Mouse (Mus musculus) urinary bladder, postnatal 10 days (tissue): ENCODE measurements around the gene Zfp74.

Source experiments
- DNase-seq: peaks from one replicate; pipeline ENCODE4 v3.0.0; 2022; ENCODE audit warnings: low spot score

Zfp74 gene

GRCm38 (mm10) chr7:29944201-29944600 lies 9.7 kb downstream of the Zfp74 start:
- DNase-seq = no peak

- no peak for DNase-seq
Measured at GRCm38 (mm10) chr7:29943720-29944119, 10.2 kb downstream of the Zfp74 start.

- DNase-seq = no peak
Measured at GRCm38 (mm10) chr7:29942740-29943139, 11.1 kb downstream of the Zfp74 start.

- DNase-seq = no peak
Measured at GRCm38 (mm10) chr7:29941027-29941426, 12.9 kb downstream of the Zfp74 start.

GRCm38 (mm10) chr7:29938856-29939255 lies 15.0 kb downstream of the Zfp74 start:
- no peak for DNase-seq

- no peak for DNase-seq
Measured at GRCm38 (mm10) chr7:29922780-29923179, 31.1 kb downstream of the Zfp74 start.

- DNase-seq = no peak
Measured at GRCm38 (mm10) chr7:29921439-29922093, 32.3 kb downstream of the Zfp74 start.

- no peak for DNase-seq
Measured at GRCm38 (mm10) chr7:29918062-29918453, 35.8 kb downstream of the Zfp74 start.

- no peak for DNase-seq
Measured at GRCm38 (mm10) chr7:29917371-29918061, 36.4 kb downstream of the Zfp74 start.

- no peak for DNase-seq
Measured at GRCm38 (mm10) chr7:29912172-29912571, 41.7 kb downstream of the Zfp74 start.

GRCm38 (mm10) chr7:29910252-29910651 lies 43.6 kb downstream of the Zfp74 start:
- no peak for DNase-seq

GRCm38 (mm10) chr7:29908130-29908950 lies 45.5 kb downstream of the Zfp74 start, which contains the start of gene Zfp383:
Gene Zfp383, plus strand, starts transcription at chr7:29908223.
- no peak for DNase-seq

- no peak for DNase-seq
Measured at GRCm38 (mm10) chr7:29907206-29907605, 46.7 kb downstream of the Zfp74 start.

- no peak for DNase-seq
Measured at GRCm38 (mm10) chr7:29906682-29907058, 47.2 kb downstream of the Zfp74 start.

- DNase-seq = no peak
Measured at GRCm38 (mm10) chr7:29905966-29906681, 47.8 kb downstream of the Zfp74 start, which contains the start of gene Zfp27. Gene Zfp27, minus strand, starts transcription at chr7:29906572.

- no peak for DNase-seq
Measured at GRCm38 (mm10) chr7:29904101-29904500, 49.8 kb downstream of the Zfp74 start.

- DNase-seq = no peak
Measured at GRCm38 (mm10) chr7:29898351-29898750, 55.5 kb downstream of the Zfp74 start.

- no peak for DNase-seq
Measured at GRCm38 (mm10) chr7:29892756-29893155, 61.1 kb downstream of the Zfp74 start.

GRCm38 (mm10) chr7:29890501-29890900 lies 63.4 kb downstream of the Zfp74 start:
- no peak for DNase-seq

GRCm38 (mm10) chr7:29880916-29881315 lies 73.0 kb downstream of the Zfp74 start:
- no peak for DNase-seq
